Mouse (Mus musculus): ENCODE measurements at regions not wholly inside any gene's neighbourhood (a gene's known extent, or its start where the extent isn't known, plus 50 kb on each side); places are given as distances from the start of the nearest gene placed in this dataset.

GRCm38 (mm10) chr9:46599931-46600708 lies 280.3 kb upstream of the 4931429L15Rik start:
- Histone ChIP-seq H3K4me1 (ENCODE audit: control insufficient read depth, low read depth, low read length) (no peaks in the 10 kb centered on the region), H3K36me3 (ENCODE audit: control insufficient read depth, insufficient read depth) (no peaks in the 10 kb centered on the region), H3K4me3 (ENCODE audit: low read depth, low read length) (no peak overlapping the region), H3K27me3 (ENCODE audit: control insufficient read depth, insufficient read depth, low read depth, low read length) (no peaks in the 10 kb centered on the region), H3K9me3 (replicated peaks; ENCODE audit: control insufficient read depth, low read length) (no peaks in the 10 kb centered on the region; the same call in 1 of the 2 replicates), H3K27ac (ENCODE audit: low read length) (no peak overlapping the region), H3K9ac (ENCODE audit: low read depth, low read length) (no peak overlapping the region), H3K4me2 (ENCODE audit: low read depth, low read length) (no peak overlapping the region)
- 49% methylated on average over 8 of the region's 8 CpGs for WGBS (ENCODE audit: insufficient replicate concordance)
- ATAC-seq (ENCODE audit: low read depth), result no peak

GRCm38 (mm10) chr9:46598518-46598917 lies 278.7 kb upstream of the 4931429L15Rik start:
- H3K9me3 ChIP-seq (replicated peaks; ENCODE audit: control insufficient read depth, low read length), result no peaks in the 10 kb centered on the region; the same call in 1 of the 2 replicates
- H3K4me3 ChIP-seq (ENCODE audit: low read depth, low read length), result no peak overlapping the region
- H3K36me3 ChIP-seq (ENCODE audit: control insufficient read depth, insufficient read depth), result no peaks in the 10 kb centered on the region
- no peak overlapping the region for H3K9ac ChIP-seq (ENCODE audit: low read depth, low read length)
- no peak for ATAC-seq (ENCODE audit: low read depth)
- H3K27ac ChIP-seq (ENCODE audit: low read length), result no peak overlapping the region
- no peaks in the 10 kb centered on the region for H3K4me1 ChIP-seq (ENCODE audit: control insufficient read depth, low read depth, low read length)
- H3K27me3 ChIP-seq (ENCODE audit: control insufficient read depth, insufficient read depth, low read depth, low read length), result no peaks in the 10 kb centered on the region
- H3K4me2 ChIP-seq (ENCODE audit: low read depth, low read length), result no peak overlapping the region
- 69% methylated on average over 6 of the region's 6 CpGs for WGBS (ENCODE audit: insufficient replicate concordance)

DNA sequence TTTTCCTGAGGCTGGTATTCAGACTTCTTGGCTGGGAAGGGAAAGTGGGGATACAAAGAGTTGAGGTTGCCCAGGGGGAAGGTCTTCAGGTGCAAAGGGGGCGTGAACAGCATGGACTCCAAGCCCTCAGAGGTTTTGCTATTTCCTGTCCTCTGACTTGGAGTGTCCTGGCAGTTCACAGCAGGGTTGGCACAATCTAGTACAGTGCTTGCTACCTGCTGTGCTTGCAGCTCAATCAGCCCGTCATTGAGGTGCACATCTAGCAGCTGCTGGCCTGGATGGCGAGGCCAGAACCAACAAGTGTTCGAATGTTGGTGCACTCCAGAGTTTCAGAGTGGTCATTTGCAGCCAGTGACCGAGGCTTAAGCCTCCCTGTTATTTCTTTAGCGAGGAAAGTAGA lies 273.7 kb upstream of the 4931429L15Rik start:
- WGBS (ENCODE audit: insufficient replicate concordance), result 46% methylated on average over 6 of the region's 6 CpGs
- no peaks in the 10 kb centered on the region for H3K36me3 ChIP-seq (ENCODE audit: control insufficient read depth, insufficient read depth)
- no peak overlapping the region for H3K4me3 ChIP-seq (ENCODE audit: low read depth, low read length)
- H3K4me2 ChIP-seq (ENCODE audit: low read depth, low read length), result no peak overlapping the region
- ATAC-seq (ENCODE audit: low read depth), result no peak
- no peak overlapping the region for H3K9ac ChIP-seq (ENCODE audit: low read depth, low read length)
- H3K4me1 ChIP-seq (ENCODE audit: control insufficient read depth, low read depth, low read length), result no peaks in the 10 kb centered on the region
- H3K9me3 ChIP-seq (replicated peaks; ENCODE audit: control insufficient read depth, low read length), result no peaks in the 10 kb centered on the region; the same call in 1 of the 2 replicates
- no peak overlapping the region for H3K27ac ChIP-seq (ENCODE audit: low read length)
- no peaks in the 10 kb centered on the region for H3K27me3 ChIP-seq (ENCODE audit: control insufficient read depth, insufficient read depth, low read depth, low read length)

GRCm38 (mm10) chr9:46592908-46593307 lies 273.1 kb upstream of the 4931429L15Rik start:
- no peak overlapping the region for H3K4me2 ChIP-seq (ENCODE audit: low read depth, low read length)
- 65% methylated on average over 7 of the region's 7 CpGs for WGBS (ENCODE audit: insufficient replicate concordance)
- no peak overlapping the region for H3K4me3 ChIP-seq (ENCODE audit: low read depth, low read length)
- no peaks in the 10 kb centered on the region for H3K4me1 ChIP-seq (ENCODE audit: control insufficient read depth, low read depth, low read length)
- no peak for ATAC-seq (ENCODE audit: low read depth)
- H3K9me3 ChIP-seq (replicated peaks; ENCODE audit: control insufficient read depth, low read length), result no peaks in the 10 kb centered on the region; the same call in 1 of the 2 replicates
- H3K27me3 ChIP-seq (ENCODE audit: control insufficient read depth, insufficient read depth, low read depth, low read length), result no peaks in the 10 kb centered on the region
- no peaks in the 10 kb centered on the region for H3K36me3 ChIP-seq (ENCODE audit: control insufficient read depth, insufficient read depth)
- no peak overlapping the region for H3K27ac ChIP-seq (ENCODE audit: low read length)
- no peak overlapping the region for H3K9ac ChIP-seq (ENCODE audit: low read depth, low read length)

DNA sequence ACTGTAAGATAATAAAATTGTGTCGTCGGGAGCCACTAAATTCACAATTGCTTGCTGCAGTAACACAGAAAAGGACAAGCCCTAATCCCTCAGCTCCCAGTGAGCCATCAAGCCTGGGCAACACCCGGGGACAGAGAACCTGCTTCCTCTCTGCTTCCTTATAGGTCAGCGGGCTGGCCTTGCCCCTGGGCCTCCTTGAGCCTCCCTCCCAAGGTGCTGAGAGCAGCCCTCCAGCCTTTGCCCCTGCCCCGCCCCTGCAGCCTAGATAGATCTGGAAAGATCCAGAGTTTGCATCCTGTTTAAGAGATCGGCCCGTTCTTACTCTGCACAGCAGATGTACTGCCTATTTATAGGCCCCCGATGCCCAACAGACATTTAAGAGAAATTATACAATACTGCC lies 267.0 kb upstream of the 4931429L15Rik start:
- Histone ChIP-seq H3K27ac (ENCODE audit: low read length) (no peak overlapping the region), H3K4me2 (ENCODE audit: low read depth, low read length) (no peak overlapping the region), H3K9me3 (replicated peaks; ENCODE audit: control insufficient read depth, low read length) (no peaks in the 10 kb centered on the region), H3K9ac (ENCODE audit: low read depth, low read length) (no peak overlapping the region), H3K4me1 (ENCODE audit: control insufficient read depth, low read depth, low read length) (no peaks in the 10 kb centered on the region), H3K4me3 (ENCODE audit: low read depth, low read length) (no peak overlapping the region), H3K36me3 (ENCODE audit: control insufficient read depth, insufficient read depth) (no peaks in the 10 kb centered on the region), H3K27me3 (ENCODE audit: control insufficient read depth, insufficient read depth, low read depth, low read length) (no peaks in the 10 kb centered on the region)
- ATAC-seq (ENCODE audit: low read depth), result no peak
- WGBS (ENCODE audit: insufficient replicate concordance), result 64% methylated on average over 8 of the region's 8 CpGs

DNA sequence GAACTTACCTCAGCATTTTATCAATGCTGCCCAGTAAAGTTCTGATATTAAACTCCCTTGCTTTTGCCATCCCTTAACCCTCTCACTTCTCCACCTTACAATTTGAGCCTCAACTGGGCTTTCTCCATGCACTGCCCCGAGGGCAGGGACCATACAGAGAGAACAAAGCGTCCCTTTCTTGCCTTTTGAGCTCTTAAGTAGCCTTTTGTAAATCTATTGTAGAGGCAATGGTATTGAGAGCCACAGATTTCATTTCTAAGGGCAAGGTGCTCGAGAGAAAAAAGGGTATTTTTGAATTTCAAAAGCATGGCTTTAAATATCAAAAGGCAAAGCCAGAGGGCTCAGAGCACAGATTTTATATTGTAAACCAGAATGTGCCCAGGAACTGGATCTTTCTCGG lies 262.1 kb upstream of the 4931429L15Rik start:
- Histone ChIP-seq H3K9me3 (replicated peaks; ENCODE audit: control insufficient read depth, low read length) (no peaks in the 10 kb centered on the region; the same call in 1 of the 2 replicates), H3K4me1 (ENCODE audit: control insufficient read depth, low read depth, low read length) (no peaks in the 10 kb centered on the region), H3K4me3 (ENCODE audit: low read depth, low read length) (no peak overlapping the region), H3K4me2 (ENCODE audit: low read depth, low read length) (no peak overlapping the region), H3K9ac (ENCODE audit: low read depth, low read length) (no peak overlapping the region), H3K27me3 (ENCODE audit: control insufficient read depth, insufficient read depth, low read depth, low read length) (no peaks in the 10 kb centered on the region), H3K27ac (ENCODE audit: low read length) (no peak overlapping the region), H3K36me3 (ENCODE audit: control insufficient read depth, insufficient read depth) (no peaks in the 10 kb centered on the region)
- ATAC-seq (ENCODE audit: low read depth), result no peak
- WGBS (ENCODE audit: insufficient replicate concordance), result 31% methylated on average over 4 of the region's 4 CpGs

GRCm38 (mm10) chr9:46562301-46562700 lies 242.5 kb upstream of the 4931429L15Rik start:
- WGBS (ENCODE audit: insufficient replicate concordance), result 65% methylated on average over 4 of the region's 4 CpGs
- no peak overlapping the region for H3K9ac ChIP-seq (ENCODE audit: low read depth, low read length)
- H3K27me3 ChIP-seq (ENCODE audit: control insufficient read depth, insufficient read depth, low read depth, low read length), result no peaks in the 10 kb centered on the region
- no peaks in the 10 kb centered on the region for H3K4me1 ChIP-seq (ENCODE audit: control insufficient read depth, low read depth, low read length)
- no peaks in the 10 kb centered on the region for H3K36me3 ChIP-seq (ENCODE audit: control insufficient read depth, insufficient read depth)
- H3K4me2 ChIP-seq (ENCODE audit: low read depth, low read length), result no peak overlapping the region
- no peak overlapping the region for H3K27ac ChIP-seq (ENCODE audit: low read length)
- H3K9me3 ChIP-seq (replicated peaks; ENCODE audit: control insufficient read depth, low read length), result no peaks in the 10 kb centered on the region
- ATAC-seq (ENCODE audit: low read depth), result no peak
- H3K4me3 ChIP-seq (ENCODE audit: low read depth, low read length), result no peak overlapping the region

DNA sequence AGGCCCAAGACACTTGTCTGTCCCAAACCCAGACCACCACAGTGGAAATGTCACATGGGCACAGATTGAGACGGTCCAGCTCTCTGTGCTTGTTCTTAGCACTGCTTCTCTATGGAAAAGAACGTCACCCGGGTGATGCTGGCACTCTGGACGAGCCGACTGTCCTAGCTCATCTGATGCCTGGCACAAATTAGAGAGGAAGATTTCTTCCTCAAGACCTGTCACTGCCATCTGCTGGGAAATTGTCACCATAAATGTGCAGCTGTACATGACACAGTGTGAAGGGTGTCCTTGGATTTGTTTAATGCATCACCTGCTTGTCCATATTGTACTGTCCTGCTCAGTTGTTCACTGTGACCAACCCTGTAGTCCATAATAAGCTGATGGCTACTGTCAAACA lies 238.7 kb upstream of the 4931429L15Rik start:
- no peak overlapping the region for H3K9ac ChIP-seq (ENCODE audit: low read depth, low read length)
- 56% methylated on average over 5 of the region's 5 CpGs for WGBS (ENCODE audit: insufficient replicate concordance)
- no peaks in the 10 kb centered on the region for H3K9me3 ChIP-seq (replicated peaks; ENCODE audit: control insufficient read depth, low read length)
- no peak overlapping the region for H3K27ac ChIP-seq (ENCODE audit: low read length)
- ATAC-seq (ENCODE audit: low read depth), result no peak
- no peaks in the 10 kb centered on the region for H3K27me3 ChIP-seq (ENCODE audit: control insufficient read depth, insufficient read depth, low read depth, low read length)
- no peak overlapping the region for H3K4me3 ChIP-seq (ENCODE audit: low read depth, low read length)
- no peaks in the 10 kb centered on the region for H3K4me1 ChIP-seq (ENCODE audit: control insufficient read depth, low read depth, low read length)
- H3K36me3 ChIP-seq (ENCODE audit: control insufficient read depth, insufficient read depth), result no peaks in the 10 kb centered on the region
- no peak overlapping the region for H3K4me2 ChIP-seq (ENCODE audit: low read depth, low read length)

- no peaks in the 10 kb centered on the region for H3K36me3 ChIP-seq (ENCODE audit: control insufficient read depth, insufficient read depth)
- 30% methylated on average over 5 of the region's 5 CpGs for WGBS (ENCODE audit: insufficient replicate concordance)
- H3K4me3 ChIP-seq (ENCODE audit: low read depth, low read length), result no peak overlapping the region
- H3K4me1 ChIP-seq (ENCODE audit: control insufficient read depth, low read depth, low read length), result no peaks in the 10 kb centered on the region
- H3K9ac ChIP-seq (ENCODE audit: low read depth, low read length), result no peak overlapping the region
- H3K4me2 ChIP-seq (ENCODE audit: low read depth, low read length), result no peak overlapping the region
- ATAC-seq (ENCODE audit: low read depth), result no peak
- no peak overlapping the region for H3K27ac ChIP-seq (ENCODE audit: low read length)
- H3K9me3 ChIP-seq (replicated peaks; ENCODE audit: control insufficient read depth, low read length), result no peaks in the 10 kb centered on the region
- H3K27me3 ChIP-seq (ENCODE audit: control insufficient read depth, insufficient read depth, low read depth, low read length), result no peaks in the 10 kb centered on the region
These were observed 238.0 kb upstream of the 4931429L15Rik start for GRCm38 (mm10) chr9:46557781-46558180.
